Mouse (Mus musculus): ENCODE data around the gene Tcte2. TPM values are rescaled to one million over a fixed set of nuclear protein-coding genes. Genes with fewer than 3 reads are reported as not detected.
"Not testable (repeated sequence)": the region's sequence is repeated elsewhere in the genome, so short reads cannot be mapped to it uniquely, and the experiment has no call there.

Tcte2 gene
- polyA plus RNA-seq (2012; rRNA removed), result 3.7 and 4.7 TPM in 2 replicates

GRCm38 (mm10) chr17:13761179-13761913 is at the start of gene Tcte2:
Gene Tcte2, minus strand, starts transcription at chr17:13761825.
- DNase-seq (ENCODE audit: low read depth), result no peak

- no peak for DNase-seq (ENCODE audit: low read depth)
Measured at GRCm38 (mm10) chr17:13806016-13806415, 44.4 kb upstream of the Tcte2 start.

- no peak for DNase-seq (ENCODE audit: low read depth)
Measured at GRCm38 (mm10) chr17:13802836-13803408, 41.3 kb upstream of the Tcte2 start.

- DNase-seq (ENCODE audit: low read depth), result no peak
Measured at GRCm38 (mm10) chr17:13797691-13798090, 36.1 kb upstream of the Tcte2 start.

GRCm38 (mm10) chr17:13790033-13790432 is 28.4 kb upstream of the Tcte2 start:
- not testable (repeated sequence) for DNase-seq (ENCODE audit: low read depth)

GRCm38 (mm10) chr17:13783469-13783868 is 21.8 kb upstream of the Tcte2 start:
- DNase-seq (ENCODE audit: low read depth), result no peak

GRCm38 (mm10) chr17:13781948-13782347 is 20.3 kb upstream of the Tcte2 start:
- no peak for DNase-seq (ENCODE audit: low read depth)

GRCm38 (mm10) chr17:13778865-13779264 is 17.2 kb upstream of the Tcte2 start:
- no peak for DNase-seq (ENCODE audit: low read depth)

GRCm38 (mm10) chr17:13777676-13778075 is 16.1 kb upstream of the Tcte2 start:
- DNase-seq (ENCODE audit: low read depth), result no peak

GRCm38 (mm10) chr17:13769256-13769655 is 7.6 kb upstream of the Tcte2 start:
- DNase-seq (ENCODE audit: low read depth), result no peak

GRCm38 (mm10) chr17:13768531-13768930 is 6.9 kb upstream of the Tcte2 start:
- no peak for DNase-seq (ENCODE audit: low read depth)

- DNase-seq (ENCODE audit: low read depth), result not testable (repeated sequence)
Measured at GRCm38 (mm10) chr17:13764911-13765310, 3.3 kb upstream of the Tcte2 start.

- peak; percentile 24 for DNase-seq (ENCODE audit: low read depth)
Measured at GRCm38 (mm10) chr17:13763819-13764218, 2.2 kb upstream of the Tcte2 start.

GRCm38 (mm10) chr17:13760675-13761178 is 898 bp downstream of the Tcte2 start:
- no peak for DNase-seq (ENCODE audit: low read depth)

- DNase-seq (ENCODE audit: low read depth), result no peak
Measured at GRCm38 (mm10) chr17:13759853-13760627, 1.6 kb downstream of the Tcte2 start, which contains the start of gene Afdn. Gene Afdn, plus strand, starts transcription at chr17:13760539.

- DNase-seq (ENCODE audit: low read depth), result no peak
Measured at GRCm38 (mm10) chr17:13759156-13759852, 2.3 kb downstream of the Tcte2 start.

GRCm38 (mm10) chr17:13758586-13758985 is 3.0 kb downstream of the Tcte2 start:
- no peak for DNase-seq (ENCODE audit: low read depth)

GRCm38 (mm10) chr17:13754940-13755339 is 6.7 kb downstream of the Tcte2 start:
- no peak for DNase-seq (ENCODE audit: low read depth)

- no peak for DNase-seq (ENCODE audit: low read depth)
Measured at GRCm38 (mm10) chr17:13753918-13754317, 7.7 kb downstream of the Tcte2 start.

- DNase-seq (ENCODE audit: low read depth), result no peak
Measured at GRCm38 (mm10) chr17:13749027-13749426, 12.6 kb downstream of the Tcte2 start.

GRCm38 (mm10) chr17:13747681-13748080 is 13.9 kb downstream of the Tcte2 start:
- no peak for DNase-seq (ENCODE audit: low read depth)

GRCm38 (mm10) chr17:13746330-13746729 is 15.3 kb downstream of the Tcte2 start:
- DNase-seq (ENCODE audit: low read depth), result no peak

Data from gonadal fat pad, adult 2 months (tissue).